Mouse (Mus musculus) cerebellum, postnatal 14 days (tissue): ENCODE measurements around the gene Olfr279.
A peak's percentile ranks its signal among the peaks of the same experiment; 100 is the strongest.
"Not testable (repeated sequence)": the region's sequence is repeated elsewhere in the genome, so short reads cannot be mapped to it uniquely, and the experiment has no call there.

Experiments used
- DNase-seq, 2 experiments: peaks; one replicate each; pipeline ENCODE4 v3.0.0; 2021; ENCODE audit warnings: mixed read lengths in 2 of 2

Olfr279 gene

DNA sequence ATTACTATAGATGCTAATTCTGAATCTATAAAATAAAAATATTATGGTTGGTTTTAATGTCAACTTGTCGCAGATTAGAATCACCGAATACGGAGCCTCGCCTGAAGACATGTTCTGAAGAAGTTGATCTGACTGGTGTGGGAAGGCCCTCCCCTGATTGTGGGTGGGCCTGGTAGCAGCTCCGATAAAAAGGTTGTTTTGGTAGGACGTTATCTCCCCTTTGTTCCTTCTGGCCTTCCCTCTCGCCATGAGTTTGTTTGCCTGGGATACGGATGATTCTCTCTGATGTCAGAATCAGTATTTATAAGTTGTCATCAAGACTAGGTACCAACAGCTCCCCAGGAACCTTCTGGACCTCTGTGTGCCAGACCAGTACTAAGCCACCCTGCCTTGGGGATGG, 20.0 kb downstream of the Olfr279 start:
- DNase-seq = peak; percentile 20 to 28

DNA sequence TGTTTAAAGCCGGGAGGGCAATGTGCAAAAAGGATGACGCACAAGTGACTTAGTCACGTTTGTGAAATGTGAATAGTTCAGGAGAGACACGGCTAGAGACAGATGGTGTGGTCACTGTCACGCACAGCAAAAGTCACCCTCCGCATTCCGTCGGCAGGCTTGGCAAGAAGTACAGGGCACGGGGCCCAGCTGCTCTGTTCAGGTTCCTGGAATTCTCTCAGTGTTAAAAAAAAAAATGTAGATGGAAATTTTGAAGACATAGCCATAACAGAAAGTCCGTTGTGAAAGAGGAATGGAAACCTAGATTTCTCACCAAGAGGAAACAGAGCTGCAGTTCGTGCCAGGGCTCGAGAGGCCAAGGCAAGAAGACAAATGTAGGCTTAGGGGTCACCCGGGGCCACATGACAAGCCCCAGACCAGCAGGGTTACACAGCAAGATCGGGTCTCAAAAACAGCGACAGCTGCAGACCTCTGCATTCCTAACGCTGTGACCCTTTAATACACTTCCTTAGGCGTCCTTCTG, 20.7 kb downstream of the Olfr279 start:
- DNase-seq = peak; percentile 77 to 85

DNA sequence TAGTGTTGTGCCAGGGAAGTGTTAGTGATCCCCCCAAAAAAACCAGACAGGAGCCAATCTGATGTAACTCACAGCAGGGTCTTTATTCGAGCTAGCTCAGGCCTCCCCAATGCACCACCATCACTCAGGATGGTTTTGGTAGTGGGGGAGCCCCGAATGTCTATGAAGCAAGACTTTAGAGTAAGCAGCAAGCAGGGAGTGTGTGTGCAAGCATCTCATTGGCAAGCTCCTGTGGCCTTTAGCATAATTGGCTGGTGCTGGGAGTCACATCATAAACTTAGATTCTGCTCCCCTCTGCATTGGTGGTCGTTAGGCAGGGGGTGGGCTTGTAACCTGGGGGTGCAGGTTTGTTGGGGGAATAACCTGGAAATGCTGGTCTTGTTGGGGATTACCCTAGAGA, 21.5 kb downstream of the Olfr279 start:
- not testable (repeated sequence) for DNase-seq

DNA sequence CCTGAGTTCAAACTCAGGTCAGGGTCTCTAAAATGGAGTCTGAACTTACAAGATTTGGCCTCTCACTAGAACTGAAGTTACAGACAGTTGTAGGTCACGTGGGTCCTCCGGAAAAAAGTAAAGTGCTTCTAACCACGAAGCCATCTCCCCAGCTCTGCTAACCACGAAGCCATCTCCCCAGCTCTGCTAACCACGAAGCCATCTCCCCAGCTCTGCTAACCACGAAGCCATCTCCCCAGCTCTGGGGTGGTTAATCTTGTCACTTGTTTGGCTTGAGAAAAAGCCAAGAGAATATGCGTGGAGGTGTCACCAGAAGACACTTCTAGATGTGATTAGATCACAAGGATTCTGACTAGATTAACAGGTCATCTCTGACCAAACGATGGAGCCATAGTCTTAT, 21.9 kb downstream of the Olfr279 start:
- DNase-seq = no peak

DNA sequence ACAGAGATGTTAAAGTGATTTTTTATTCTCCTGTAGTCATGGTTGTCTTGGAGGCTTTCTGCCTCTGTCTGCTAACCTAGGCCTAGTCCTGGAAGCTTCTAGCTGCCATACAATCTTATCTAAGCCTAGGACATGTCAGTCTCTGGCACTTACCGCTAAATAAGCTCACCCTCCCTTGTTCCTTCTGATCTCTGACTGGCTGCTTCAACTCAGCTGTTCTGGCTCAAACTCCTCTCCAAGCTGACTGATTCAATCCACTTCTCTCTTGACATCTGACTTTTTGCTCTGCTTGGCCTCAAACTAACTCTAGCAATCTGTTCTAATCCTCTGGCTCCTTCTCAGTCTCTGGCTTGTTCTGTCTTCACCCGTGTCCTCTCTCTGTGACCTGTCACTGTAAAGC, 22.6 kb downstream of the Olfr279 start:
- not testable (repeated sequence) for DNase-seq

DNA sequence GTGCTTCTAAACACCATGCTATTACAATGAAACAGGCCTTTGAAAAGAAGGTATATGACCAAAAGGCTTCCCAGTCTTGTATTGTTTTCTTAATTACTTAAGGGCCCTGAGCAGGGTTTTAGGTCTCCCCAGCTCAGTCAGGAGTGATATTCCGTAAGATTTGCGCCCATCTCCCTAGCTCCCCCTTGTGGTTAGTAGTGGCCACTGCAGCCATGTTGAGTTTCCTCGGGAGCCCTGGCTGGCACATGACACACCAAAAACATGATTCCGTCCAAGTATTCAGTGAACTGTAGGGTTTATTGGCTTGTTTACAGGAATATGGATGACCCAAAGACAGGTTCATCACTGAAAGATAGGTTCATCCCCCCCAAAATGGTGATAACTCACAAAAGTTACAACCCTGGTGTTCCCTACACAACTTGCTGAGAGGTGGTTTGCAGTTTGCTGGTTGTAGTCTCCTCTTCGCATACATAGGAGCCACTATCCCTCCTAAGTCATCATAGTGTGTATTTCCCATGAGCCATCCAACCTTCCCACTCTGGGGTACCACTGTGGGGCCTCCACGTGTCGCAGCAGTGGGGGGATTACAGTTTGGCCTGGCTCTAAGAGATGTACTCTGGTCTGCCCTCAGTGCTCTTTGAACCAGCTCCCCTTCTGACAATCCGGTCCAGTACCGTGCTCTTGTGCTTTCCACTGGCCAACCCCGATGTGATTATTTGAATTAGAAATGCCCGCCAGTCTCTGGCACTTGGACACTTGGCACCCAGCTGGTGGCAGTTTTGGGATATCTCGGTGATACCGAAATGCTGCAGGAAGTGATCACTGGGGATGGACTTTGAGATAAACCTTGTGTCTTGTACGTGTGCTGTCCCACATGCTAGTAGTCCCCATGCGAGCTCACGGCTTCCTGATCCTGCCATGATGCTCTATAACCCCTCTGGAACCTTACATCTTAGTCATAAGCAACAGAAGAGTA, 25.5 kb downstream of the Olfr279 start:
- peak; percentile 68 to 77 for DNase-seq

DNA sequence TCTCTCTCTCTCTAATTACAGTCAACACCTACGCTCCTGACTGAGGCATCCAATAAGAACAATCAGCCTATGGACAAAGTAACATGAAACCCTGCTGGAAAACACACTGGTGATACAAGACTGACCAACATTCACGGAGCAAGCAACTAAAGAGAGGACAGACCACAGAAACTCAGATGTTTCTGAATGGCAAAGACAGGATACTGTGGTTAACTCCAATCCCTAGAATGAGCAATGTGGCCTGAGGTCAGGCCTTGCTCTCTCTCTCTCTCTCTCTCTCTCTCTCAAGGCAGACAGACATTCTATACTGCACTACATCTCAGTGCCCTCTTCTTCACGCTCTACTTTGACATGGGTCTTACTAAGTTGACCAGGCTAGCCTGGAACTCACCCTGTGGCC, 29.0 kb downstream of the Olfr279 start:
- DNase-seq = no peak

DNA sequence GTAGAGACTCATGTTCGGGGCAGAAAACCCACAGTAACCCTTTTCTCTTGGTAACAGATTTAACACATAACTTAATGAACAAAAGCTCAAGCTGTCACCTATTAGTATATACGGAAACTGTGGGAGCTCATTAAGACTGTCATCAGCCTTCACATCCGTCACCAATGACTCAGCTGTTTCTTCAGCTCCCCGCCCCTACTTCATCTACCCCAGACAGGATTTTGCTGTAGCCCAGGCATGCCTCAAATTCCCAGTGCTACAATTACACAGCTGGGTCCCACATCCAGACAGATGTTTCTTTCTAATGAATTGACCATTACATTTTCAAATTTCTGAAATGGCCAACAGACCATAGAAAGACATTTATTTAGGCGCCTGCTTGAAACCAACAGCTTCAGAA, 33.9 kb downstream of the Olfr279 start:
- no peak for DNase-seq

DNA sequence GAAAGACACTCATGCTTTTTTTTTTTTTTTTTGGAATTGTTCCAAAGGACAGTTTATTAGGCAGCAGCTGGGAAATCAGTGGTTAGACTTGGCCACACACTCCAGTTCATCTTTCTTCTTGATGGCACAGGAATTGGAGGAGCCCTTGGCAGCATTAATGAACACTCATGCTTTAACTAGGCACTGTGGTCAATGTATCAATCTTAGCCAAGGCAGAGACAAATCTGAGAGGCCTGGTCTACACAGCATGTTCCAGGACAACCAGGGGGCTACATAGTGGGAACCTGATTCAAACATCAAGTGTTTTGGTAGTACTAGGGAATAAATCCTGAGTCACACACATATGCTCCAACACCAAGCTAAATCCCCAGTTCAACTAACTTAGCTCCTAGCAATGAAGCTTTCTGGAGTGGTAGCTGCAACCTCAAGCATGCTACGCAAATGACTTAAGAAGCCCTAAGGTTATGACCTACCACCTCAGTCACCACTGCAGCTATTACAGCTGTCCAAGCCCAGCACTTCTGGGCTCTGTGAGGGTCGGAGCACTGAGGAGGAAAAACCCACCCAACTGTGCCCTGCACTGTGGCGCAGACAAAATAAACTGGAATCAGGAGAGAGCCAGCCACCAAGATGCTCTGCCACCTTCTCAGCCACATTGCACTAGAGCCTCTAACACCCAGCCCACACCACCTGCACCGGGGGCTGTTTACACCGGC, 35.0 kb downstream of the Olfr279 start:
- DNase-seq = no peak

DNA sequence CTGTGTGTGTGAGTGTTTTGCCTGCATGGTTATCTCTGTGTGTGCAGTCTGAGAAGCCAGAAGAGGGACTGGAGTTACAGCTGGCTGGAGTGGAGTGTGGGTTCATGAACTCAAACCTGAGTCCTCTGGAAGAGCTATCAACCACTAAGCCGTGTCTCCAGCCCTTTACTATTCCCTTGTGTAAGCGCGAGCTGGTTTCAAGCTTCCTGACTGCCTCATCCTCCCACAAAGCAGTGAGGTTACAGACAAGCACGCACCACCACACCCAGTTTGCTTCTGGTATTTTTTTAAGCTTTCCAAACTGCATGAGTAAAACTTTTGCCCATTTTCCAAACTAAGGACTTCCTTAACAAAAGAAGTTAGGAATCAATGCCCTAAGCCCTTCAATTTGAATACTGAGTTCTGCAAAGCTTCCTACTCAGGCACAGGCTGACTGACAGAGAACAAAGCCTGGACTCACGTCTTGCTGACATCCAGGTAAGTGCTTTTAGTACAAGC, 35.9 kb downstream of the Olfr279 start:
- no peak for DNase-seq

DNA sequence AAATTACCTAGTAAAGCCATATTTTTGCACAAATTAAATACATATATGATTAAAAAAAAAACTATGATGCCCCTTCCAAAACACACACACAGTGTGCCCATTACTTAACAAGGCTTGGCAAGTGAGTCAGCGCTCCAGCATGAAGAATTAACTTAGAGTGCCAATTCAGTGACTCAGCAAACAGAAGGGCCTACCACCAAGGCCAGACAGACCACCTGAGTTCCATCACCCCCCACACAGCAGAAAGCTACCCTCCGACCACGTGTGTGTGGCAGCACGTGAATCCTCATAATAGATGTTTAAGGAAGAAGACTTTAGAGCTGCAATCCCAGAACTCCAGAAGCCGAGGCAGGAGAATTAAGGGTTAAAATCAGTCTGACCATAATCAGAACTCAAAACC, 40.1 kb downstream of the Olfr279 start:
- no peak for DNase-seq

DNA sequence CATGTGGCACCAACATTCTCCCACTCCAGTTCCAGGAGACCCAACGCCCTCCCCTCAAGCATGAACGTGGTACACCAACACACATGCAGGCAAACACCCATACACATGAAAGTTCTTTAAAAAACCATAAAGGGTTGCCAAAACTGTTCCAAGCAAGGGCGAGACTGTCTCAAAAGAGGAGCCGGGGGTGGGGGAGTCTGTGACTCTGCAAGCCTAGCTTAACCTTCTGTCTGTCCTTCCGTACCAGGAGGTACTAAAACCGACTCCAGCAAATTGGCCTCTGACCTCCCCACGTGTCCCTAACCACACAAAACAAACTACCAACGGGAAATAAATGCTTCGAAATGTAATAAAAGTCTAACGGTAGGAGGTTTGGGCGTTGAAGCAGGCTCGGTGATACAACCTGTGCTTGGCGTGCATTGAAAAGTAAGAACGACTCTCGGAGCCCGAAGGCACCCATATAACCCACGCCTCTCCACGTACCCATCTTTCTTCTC, 40.9 kb downstream of the Olfr279 start:
- DNase-seq = peak; percentile 26 to 28

DNA sequence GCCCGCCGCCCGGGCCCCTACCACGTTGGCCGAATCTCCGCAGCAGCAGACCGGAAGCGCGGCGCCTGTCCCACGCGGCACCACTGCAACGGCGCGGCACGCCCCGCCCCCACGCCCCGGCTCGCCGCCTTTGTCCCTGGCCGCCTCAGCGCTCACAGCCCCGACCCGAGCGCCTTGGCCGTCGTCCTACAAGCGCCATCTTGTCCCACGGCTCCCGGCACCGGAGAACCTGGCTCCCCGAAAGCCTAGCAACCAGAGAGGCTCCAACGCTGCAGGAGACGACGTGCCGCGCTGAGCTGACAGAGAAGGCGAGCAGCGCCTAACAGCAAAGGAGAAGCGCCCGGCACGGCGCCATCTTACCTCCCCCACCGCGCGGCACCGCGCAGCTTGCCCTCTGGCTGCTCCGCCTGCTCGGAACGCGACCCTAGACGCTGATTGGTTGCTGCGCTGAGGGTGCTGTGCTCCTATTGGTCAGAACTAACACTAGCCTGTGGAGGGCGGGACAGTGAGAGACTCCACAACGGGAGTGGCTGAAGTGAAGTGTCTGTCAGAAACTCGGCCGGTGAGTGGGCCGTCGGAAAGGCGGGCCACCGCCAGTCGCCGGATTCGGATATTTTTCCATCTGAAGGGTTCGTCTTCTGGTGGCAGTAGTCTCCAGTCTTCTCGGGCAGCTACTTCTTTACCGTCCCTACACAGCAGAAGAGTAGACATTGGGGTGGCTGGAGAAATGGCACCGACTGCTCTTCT, 41.9 kb downstream of the Olfr279 start, which contains the start of gene Kansl2:
Gene Kansl2, minus strand, starts transcription at position 384 of the 747 bp plus-strand sequence.
- peak; percentile 98 to 99 for DNase-seq

DNA sequence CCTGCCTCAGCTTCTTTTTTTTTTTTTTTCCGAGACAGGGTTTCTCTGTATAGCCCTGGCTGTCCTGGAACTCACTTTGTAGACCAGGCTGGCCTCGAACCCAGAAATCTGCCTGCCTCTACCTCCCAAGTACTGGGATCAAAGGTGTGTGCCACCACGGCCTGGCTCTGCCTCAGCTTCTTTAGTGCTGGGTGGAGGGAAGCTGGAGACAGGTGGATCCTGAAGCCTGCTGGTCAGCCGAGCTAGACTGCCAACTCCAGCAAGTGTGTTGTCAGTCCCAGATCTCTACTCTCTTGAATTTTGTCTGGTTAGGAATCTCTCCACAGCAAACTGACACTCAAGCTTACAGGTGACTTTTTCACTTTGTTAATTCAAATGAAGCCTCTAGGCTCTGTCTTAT, 43.7 kb downstream of the Olfr279 start:
- DNase-seq = no peak

DNA sequence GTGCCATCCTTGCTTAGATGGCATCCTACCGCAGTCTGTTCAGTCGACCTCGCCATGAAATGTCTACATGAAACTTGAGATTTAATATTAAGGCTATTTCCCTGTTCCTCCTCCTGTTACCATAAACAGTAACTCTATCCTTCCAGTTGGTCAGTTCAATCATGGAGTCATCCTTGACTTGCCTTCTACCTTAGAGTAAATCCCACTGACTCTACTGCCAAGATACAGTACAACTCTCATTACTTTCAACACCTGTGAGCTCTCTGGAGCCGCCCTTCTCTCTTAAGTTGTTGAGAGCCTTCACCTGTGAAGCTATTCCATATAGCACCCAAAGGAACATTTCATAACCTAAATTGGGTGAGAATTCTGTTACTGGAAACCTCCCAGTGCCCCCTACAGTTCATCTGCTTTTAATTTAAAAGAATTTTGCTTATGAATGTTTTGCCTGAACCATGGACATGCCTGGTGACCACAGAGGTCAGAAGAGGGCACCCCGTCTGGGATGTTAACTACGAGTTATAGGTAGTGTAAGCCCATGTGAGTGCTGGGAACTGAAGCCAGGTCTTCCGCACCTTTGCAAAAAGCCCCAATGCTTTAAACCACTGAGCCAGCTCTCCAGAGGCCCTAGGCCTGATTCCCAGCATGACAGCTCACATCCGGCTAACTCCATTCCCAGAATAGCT, 44.8 kb downstream of the Olfr279 start:
- DNase-seq = no peak

DNA sequence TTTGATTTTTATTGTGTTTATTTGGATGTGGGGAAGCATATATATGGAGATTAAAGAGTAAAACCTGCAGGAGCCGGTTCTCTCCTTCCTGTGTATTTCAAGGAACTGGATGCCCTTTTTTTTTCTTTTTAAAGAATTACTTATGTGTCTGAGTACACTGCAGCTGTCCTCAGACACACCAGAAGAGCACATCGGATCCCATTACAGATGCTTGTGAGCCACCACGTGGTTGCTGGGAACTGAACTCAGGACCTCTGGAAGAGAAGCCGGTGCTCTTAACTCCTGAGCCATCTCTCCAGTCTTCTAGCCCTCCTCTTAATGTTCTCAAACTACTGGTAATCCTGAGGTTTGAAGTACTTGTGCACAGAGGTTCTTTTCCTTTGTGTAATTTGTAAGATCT, 45.7 kb downstream of the Olfr279 start:
- DNase-seq = no peak

DNA sequence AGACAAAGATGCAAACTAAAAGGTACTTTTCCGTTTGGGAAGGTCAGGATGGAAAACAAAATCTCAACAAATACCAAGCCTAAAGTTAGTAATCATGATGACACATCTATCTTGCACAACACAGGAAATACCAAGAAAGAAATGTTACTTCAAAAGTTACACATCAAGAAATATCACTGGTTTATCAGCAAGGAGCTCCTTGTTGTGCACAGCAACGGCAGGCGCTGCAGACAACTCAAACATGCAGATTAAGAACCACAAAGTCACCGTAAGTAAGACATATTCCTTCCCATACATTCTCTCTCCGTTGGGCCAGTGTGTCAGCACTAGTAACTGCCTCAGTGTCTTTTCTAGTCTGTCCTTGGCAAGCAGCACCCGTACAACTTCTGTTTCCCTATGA, 48.9 kb downstream of the Olfr279 start:
- DNase-seq = no peak

DNA sequence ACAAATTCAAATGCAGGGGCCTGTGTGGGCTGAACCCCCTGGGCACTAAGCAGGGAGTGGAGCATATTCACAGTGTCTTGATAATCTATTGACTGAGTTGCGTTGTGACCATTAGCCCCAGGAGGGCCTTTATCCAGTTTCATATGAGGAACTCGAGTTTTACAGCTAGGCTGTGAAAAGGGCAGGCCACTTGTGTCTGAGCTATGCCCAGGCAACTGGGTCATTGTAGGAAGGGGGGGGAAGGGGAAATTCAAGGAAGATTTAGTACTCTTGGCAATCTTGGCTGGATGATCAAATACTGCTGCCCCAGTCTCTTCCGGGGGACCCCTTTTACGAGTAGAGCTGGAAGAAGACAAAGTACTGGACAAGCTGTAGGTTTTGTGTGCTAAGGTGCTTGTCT, 51.1 kb downstream of the Olfr279 start:
- DNase-seq = no peak

DNA sequence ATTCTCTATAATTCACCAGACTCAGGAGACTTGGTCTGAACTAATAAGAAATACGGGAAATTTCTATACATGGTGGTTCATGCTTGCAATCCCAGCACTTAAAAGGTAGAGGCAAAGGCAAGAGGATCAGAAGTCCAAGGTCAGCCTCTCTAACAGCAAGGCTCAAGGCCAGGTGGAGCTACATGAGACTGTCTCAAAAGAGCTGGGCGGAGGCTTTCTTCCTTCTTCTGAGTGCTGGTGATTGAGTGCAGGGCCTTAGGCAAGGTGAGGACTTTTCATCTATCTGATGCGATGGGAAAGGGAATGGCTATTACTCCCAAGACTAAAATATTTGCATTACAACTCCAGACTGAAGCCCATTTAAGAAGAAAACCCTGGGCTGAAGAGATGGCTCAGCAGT, 52.9 kb downstream of the Olfr279 start:
- DNase-seq = no peak

DNA sequence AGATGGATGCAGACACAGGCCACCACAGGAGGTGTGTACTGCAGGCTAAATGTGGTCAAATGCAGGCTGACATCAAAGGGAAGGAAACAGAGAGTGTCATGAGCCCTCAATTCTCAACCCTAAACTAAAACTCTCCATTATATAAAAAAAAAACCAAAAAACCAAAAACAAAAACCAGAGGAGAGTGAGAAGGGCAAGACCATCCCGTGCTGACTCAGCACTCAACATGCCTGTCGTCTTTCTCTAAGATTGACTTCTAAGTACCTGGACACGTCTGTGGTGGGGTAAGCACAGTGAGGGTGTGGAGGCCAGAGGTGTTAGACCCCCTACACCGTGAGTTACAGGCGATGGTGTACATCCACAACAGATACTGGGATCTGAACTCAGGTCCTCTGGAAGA, 54.6 kb downstream of the Olfr279 start:
- no peak for DNase-seq
